Mouse (Mus musculus) thymus, adult 2 months (tissue): ENCODE measurements around the gene Pigl. TPM values are rescaled to one million over a fixed set of nuclear protein-coding genes. Genes with fewer than 3 reads are reported as not detected.
A peak's percentile ranks its signal among the peaks of the same experiment; 100 is the strongest.

Experiments used
- DNase-seq: peaks from one replicate; pipeline ENCODE4 v3.0.0; 2021
- H3K27ac ChIP-seq: fragments of 200-500 bp; 2 replicates; pipeline ENCODE4 v1.5.1; 2012; ENCODE audit warnings: low read length, control low read depth; ENCODE audit not compliant: control insufficient read depth, insufficient read depth
- H3K27me3 ChIP-seq: fragments of 200-500 bp; 2 replicates; pipeline ENCODE4 v1.6.1; 2012; ENCODE audit warnings: mild to moderate bottlenecking, low read length, moderate library complexity, mixed read lengths; ENCODE audit not compliant: control insufficient read depth, insufficient read depth
- H3K36me3 ChIP-seq: fragments of 200-500 bp; 2 replicates; pipeline ENCODE4 v1.6.1; 2012; ENCODE audit warnings: mild to moderate bottlenecking, low read length, moderate library complexity; ENCODE audit not compliant: control insufficient read depth, insufficient read depth
- H3K4me1 ChIP-seq: fragments of 200-500 bp; replicated peaks from 2 replicates; pipeline ENCODE4 v1.6.1; 2012; ENCODE audit warnings: low read length; ENCODE audit not compliant: control insufficient read depth, insufficient read depth
- H3K4me3 ChIP-seq: fragments of 200-500 bp; 2 replicates; pipeline ENCODE4 v1.5.1; 2012; ENCODE audit warnings: mild to moderate bottlenecking, low read length, control low read depth, moderate library complexity; ENCODE audit not compliant: control insufficient read depth, insufficient read depth
- CTCF ChIP-seq: fragments of 200-500 bp; IDR thresholded peaks from 2 replicates; pipeline ENCODE4 v1.5.1; 2012; ENCODE audit warnings: mild to moderate bottlenecking, control low read depth, low read length, moderate library complexity, borderline replicate concordance; ENCODE audit not compliant: control insufficient read depth, poor library complexity, insufficient read depth; ENCODE audit errors: extremely low read depth
- POLR2A ChIP-seq: fragments of 200-500 bp; IDR thresholded peaks from 2 replicates; pipeline ENCODE4 v1.6.1; 2012; ENCODE audit warnings: mild to moderate bottlenecking, low read length, control low read depth, moderate library complexity; ENCODE audit not compliant: control insufficient read depth, poor library complexity, insufficient read depth; ENCODE audit errors: extremely low read depth
- WGBS: fragments of 180-500 bp; shearing (Covaris S2); methylation state at CpG from one replicate; pipeline ENCODE4 v1.1.7; 2018; 5-methylcytosine and 5-hydroxymethylcytosine counted together
- polyA plus RNA-seq: library from polyadenylated mRNA; depleted of rRNA; stranded (reverse); fragments of >200 nt; gene quantifications from 2 replicates; pipeline ENCODE4 v1.2.3, GENCODE M21; 2012; rRNA removed

Pigl gene
- polyA plus RNA-seq, 1 experiment = 8.4 TPM

- H3K27ac ChIP-seq = peak overlapping the region; percentile 25; the same call in 1 of the 2 replicates
- no peak for DNase-seq
These were observed 100.8 kb downstream of the Pigl start for GRCm38 (mm10) chr11:62558961-62559646.

GRCm38 (mm10) chr11:62560463-62561016 is 102.3 kb downstream of the Pigl start:
- TF ChIP-seq POLR2A (no peak), CTCF (no peak)
- no peak for DNase-seq
- WGBS = 62% methylated on average over 43 of the region's 43 CpGs
- Histone ChIP-seq H3K4me3 (peak overlapping the region; percentile 11; the same call in 1 of the 2 replicates), H3K27ac (no peak overlapping the region), H3K4me1 (peaks cover 12% of the 10 kb centered on the region), H3K27me3 (no peaks in the 10 kb centered on the region), H3K36me3 (no peaks in the 10 kb centered on the region; the same call in 1 of the 2 replicates)

More at GRCm38 (mm10) chr11:62558961-62559646, 100.8 kb downstream of the Pigl start:
- 31% methylated on average over 6 of the region's 6 CpGs for WGBS
- Histone ChIP-seq H3K27me3 (no peaks in the 10 kb centered on the region), H3K4me1 (peaks cover 12% of the 10 kb centered on the region), H3K4me3 (no peak overlapping the region), H3K36me3 (peaks cover 10% of the 10 kb centered on the region)
- TF ChIP-seq CTCF (no peak), POLR2A (no peak)

- Histone ChIP-seq H3K27me3 (no peaks in the 10 kb centered on the region), H3K27ac (no peak overlapping the region), H3K36me3 (no peaks in the 10 kb centered on the region), H3K4me3 (no peak overlapping the region), H3K4me1 (peaks cover 14% of the 10 kb centered on the region)
- WGBS = 96% methylated on average over 2 of the region's 2 CpGs
- no peak for DNase-seq
- TF ChIP-seq CTCF (no peak), POLR2A (no peak)
These were observed 105.3 kb downstream of the Pigl start for GRCm38 (mm10) chr11:62563590-62563989.

Other genes with a start within 250 kb of the Pigl start
- gene Adora2b, start 209.5 kb upstream of the Pigl start, polyA plus RNA-seq = 1.8 and 2.6 TPM in 2 replicates
- gene Zswim7, start 177.1 kb upstream of the Pigl start, polyA plus RNA-seq = 7.1 and 8.2 TPM in 2 replicates
- 11.7 and 12.2 TPM in 2 replicates for gene Ttc19, start 177.0 kb upstream of the Pigl start, polyA plus RNA-seq
- 214 and 251 TPM in 2 replicates for gene Ncor1, start 81 bp downstream of the Pigl start, polyA plus RNA-seq
- 12.9 and 13.7 TPM in 2 replicates for gene Cenpv, start 80.8 kb downstream of the Pigl start, polyA plus RNA-seq
- gene Ubb, start 92.7 kb downstream of the Pigl start, polyA plus RNA-seq = 2,301 and 2,384 TPM in 2 replicates
- 95.4 and 96.0 TPM in 2 replicates for gene Trpv2, start 116.0 kb downstream of the Pigl start, polyA plus RNA-seq
- gene Lrrc75a, start 190.1 kb downstream of the Pigl start, polyA plus RNA-seq = 6.0 and 6.9 TPM in 2 replicates
- 43.0 and 47.5 TPM in 2 replicates for gene Mmgt2, start 190.2 kb downstream of the Pigl start, polyA plus RNA-seq